Mouse (Mus musculus) CD8-positive naive resting alpha-beta T cell, adult 57 days (primary cell): Measurements from ENCODE around the gene Col9a1. TPM values are rescaled to one million over a fixed set of nuclear protein-coding genes. Genes with fewer than 3 reads are reported as not detected.

Experiments
- total RNA-seq: library from RNA; stranded (reverse); gene quantifications from one replicate; pipeline ENCODE4 v1.2.4, GENCODE M21; 2023

Gene Col9a1
- total RNA-seq: not detected

DNA sequence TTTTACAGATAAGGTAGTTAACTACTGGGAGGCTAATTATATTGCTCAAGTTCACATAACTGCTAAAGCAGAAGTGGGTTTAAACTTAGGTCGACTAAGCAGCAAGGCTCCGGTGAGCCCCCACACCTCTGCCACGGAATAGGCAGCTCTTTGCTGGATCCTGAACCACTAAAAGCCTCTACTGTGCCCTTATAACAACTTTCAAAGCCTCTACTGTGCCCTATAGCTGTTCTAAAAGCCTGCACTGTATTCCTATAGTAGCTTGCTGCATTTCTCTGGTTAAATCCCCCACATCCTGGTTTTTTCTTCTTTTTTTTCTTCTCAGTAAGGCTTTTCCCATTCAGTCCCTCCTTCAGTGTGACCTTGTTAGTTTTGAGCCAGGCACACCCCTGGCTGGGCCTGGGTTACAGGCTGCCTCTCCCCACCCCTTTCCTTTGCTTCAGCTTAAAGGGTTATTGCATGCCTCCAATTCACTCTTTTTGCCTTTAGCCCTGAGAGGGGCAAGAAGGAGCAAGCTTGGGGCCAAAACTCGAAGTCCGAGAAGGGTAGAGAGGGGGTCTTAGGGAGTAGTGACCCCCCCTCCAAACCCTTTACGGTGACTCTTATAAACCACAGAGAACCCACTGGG, at the start of gene Col9a1:
Col9a1 (plus strand) TSS at position 387 of the 628 bp plus-strand sequence.

Other genes with a start within 250 kb of the Col9a1 start
- 14.9 TPM for gene Sdhaf4, start 172.0 kb upstream of the Col9a1 start, total RNA-seq
- 1.2 TPM for gene Fam135a, start 77.3 kb upstream of the Col9a1 start, total RNA-seq